Mouse (Mus musculus) embryonic facial prominence, embryonic 13.5 days (tissue): ENCODE measurements around the gene Ccl5. TPM values are rescaled to one million over a fixed set of nuclear protein-coding genes. Genes with fewer than 3 reads are reported as not detected.

ENCODE experiments used
- ATAC-seq: fragments of 200-750 bp; cut with Nextera tagmentation; 2 replicates; pipeline ENCODE4 v1.8.0; 2017; ENCODE audit warnings: low read depth; ENCODE audit not compliant: insufficient number of reproducible peaks, insufficient read depth, low FRiP score, low TSS enrichment
- H3K27ac ChIP-seq: fragments of 300-500 bp; sonication (generic); 2 replicates; pipeline ENCODE4 v1.5.1; 2015; ENCODE audit warnings: moderate library complexity, mild to moderate bottlenecking, inconsistent platforms
- H3K27me3 ChIP-seq: fragments of 300-500 bp; sonication (generic); 2 replicates; pipeline ENCODE4 v1.6.1; 2015; ENCODE audit warnings: mild to moderate bottlenecking, inconsistent platforms
- H3K36me3 ChIP-seq: fragments of 300-500 bp; sonication (generic); 2 replicates; pipeline ENCODE4 v1.6.1; 2015; ENCODE audit warnings: mild to moderate bottlenecking, inconsistent platforms
- H3K4me1 ChIP-seq: fragments of 300-500 bp; sonication (generic); 2 replicates; pipeline ENCODE4 v1.6.1; 2015; ENCODE audit warnings: inconsistent platforms
- H3K4me2 ChIP-seq: fragments of 300-500 bp; sonication (generic); 2 replicates; pipeline ENCODE4 v1.6.1; 2015; ENCODE audit warnings: moderate library complexity, mild to moderate bottlenecking, inconsistent platforms
- H3K4me3 ChIP-seq: fragments of 300-500 bp; sonication (generic); 2 replicates; pipeline ENCODE4 v1.5.1; 2015; ENCODE audit warnings: mild to moderate bottlenecking, inconsistent platforms
- H3K9ac ChIP-seq: fragments of 300-500 bp; sonication (generic); 2 replicates; pipeline ENCODE4 v1.6.1; 2015; ENCODE audit warnings: mild to moderate bottlenecking, inconsistent platforms
- H3K9me3 ChIP-seq: fragments of 300-500 bp; sonication (generic); 2 replicates; pipeline ENCODE4 v1.6.1; 2016; ENCODE audit warnings: inconsistent platforms
- WGBS: fragments of 180-500 bp; shearing (Covaris S2); methylation state at CpG from one replicate; pipeline ENCODE4 v1.1.7; 2015; ENCODE audit warnings: mixed read lengths; 5-methylcytosine and 5-hydroxymethylcytosine counted together
- polyA plus RNA-seq: library from polyadenylated mRNA; unstranded; fragments of >200 nt; fragmentation: Nextera tagmentation; extraction: Ambion mirVana; gene quantifications from 2 replicates; pipeline ENCODE4 v1.2.1, GENCODE M21; 2015

Ccl5 gene
- polyA plus RNA-seq = 0.56 TPM in 1 of 2 replicates, not detected in the other

- ATAC-seq = no peak
- H3K36me3 ChIP-seq = no peaks in the 10 kb centered on the region
- no peak within 1 kb of the TSS for H3K27ac ChIP-seq
- no peaks in the 10 kb centered on the region for H3K27me3 ChIP-seq
- no peaks in the 10 kb centered on the region for H3K9me3 ChIP-seq
- no peak within 1 kb of the TSS for H3K4me3 ChIP-seq
- no peak within 1 kb of the TSS for H3K9ac ChIP-seq
- no peak within 1 kb of the TSS for H3K4me2 ChIP-seq
- 82% methylated on average over 5 of the region's 5 CpGs for WGBS
- H3K4me1 ChIP-seq = peaks cover 13% of the 10 kb centered on the region
These were observed at the start of gene Ccl5 for GRCm38 (mm10) chr11:83530360-83530759. Ccl5 (minus strand) TSS chr11:83530518.

- Histone ChIP-seq H3K4me1 (no peaks in the 10 kb centered on the region), H3K4me2 (no peak overlapping the region), H3K27me3 (no peaks in the 10 kb centered on the region), H3K36me3 (no peaks in the 10 kb centered on the region), H3K9me3 (no peaks in the 10 kb centered on the region), H3K4me3 (no peak overlapping the region), H3K27ac (no peak overlapping the region), H3K9ac (no peak overlapping the region)
- WGBS = 76% methylated on average over 3 of the region's 3 CpGs
- no peak for ATAC-seq
These were observed 48.7 kb upstream of the Ccl5 start for GRCm38 (mm10) chr11:83578999-83579398.

- no peaks in the 10 kb centered on the region for H3K9me3 ChIP-seq
- H3K4me1 ChIP-seq = no peaks in the 10 kb centered on the region
- H3K27me3 ChIP-seq = no peaks in the 10 kb centered on the region
- no peak within 1 kb of the TSS for H3K4me2 ChIP-seq
- H3K27ac ChIP-seq = no peak within 1 kb of the TSS
- H3K4me3 ChIP-seq = no peak within 1 kb of the TSS
- 39% methylated on average over 2 of the region's 2 CpGs for WGBS
- H3K36me3 ChIP-seq = no peaks in the 10 kb centered on the region
- no peak within 1 kb of the TSS for H3K9ac ChIP-seq
- no peak for ATAC-seq
These were observed 48.0 kb upstream of the Ccl5 start, which contains the start of gene Ccl9 for GRCm38 (mm10) chr11:83578186-83578760. Ccl9 (minus strand) TSS chr11:83578636.

- Histone ChIP-seq H3K9me3 (no peaks in the 10 kb centered on the region), H3K36me3 (no peaks in the 10 kb centered on the region), H3K27me3 (no peaks in the 10 kb centered on the region), H3K4me3 (no peak overlapping the region), H3K27ac (no peak overlapping the region), H3K9ac (no peak overlapping the region), H3K4me1 (no peaks in the 10 kb centered on the region), H3K4me2 (no peak overlapping the region)
- WGBS = 88% methylated on average over 4 of the region's 4 CpGs
- no peak for ATAC-seq
These were observed 46.7 kb upstream of the Ccl5 start for GRCm38 (mm10) chr11:83576927-83577555.

GRCm38 (mm10) chr11:83572834-83573233, 42.5 kb upstream of the Ccl5 start:
- Histone ChIP-seq H3K4me2 (no peak overlapping the region), H3K27ac (no peak overlapping the region), H3K9me3 (no peaks in the 10 kb centered on the region), H3K9ac (no peak overlapping the region), H3K4me3 (no peak overlapping the region), H3K4me1 (no peaks in the 10 kb centered on the region), H3K27me3 (no peaks in the 10 kb centered on the region), H3K36me3 (no peaks in the 10 kb centered on the region)
- ATAC-seq = no peak
- WGBS = 64% methylated on average over 9 of the region's 9 CpGs

GRCm38 (mm10) chr11:83572223-83572622, 41.9 kb upstream of the Ccl5 start:
- Histone ChIP-seq H3K4me2 (no peak overlapping the region), H3K4me3 (no peak overlapping the region), H3K4me1 (no peaks in the 10 kb centered on the region), H3K27ac (no peak overlapping the region), H3K36me3 (no peaks in the 10 kb centered on the region), H3K9me3 (no peaks in the 10 kb centered on the region), H3K27me3 (no peaks in the 10 kb centered on the region), H3K9ac (no peak overlapping the region)
- no peak for ATAC-seq
- WGBS = 90% methylated on average over 8 of the region's 8 CpGs

- ATAC-seq = no peak
- H3K27me3 ChIP-seq = no peaks in the 10 kb centered on the region
- no peaks in the 10 kb centered on the region for H3K36me3 ChIP-seq
- no peak overlapping the region for H3K4me3 ChIP-seq
- no peak overlapping the region for H3K9ac ChIP-seq
- H3K4me1 ChIP-seq = no peaks in the 10 kb centered on the region
- WGBS = 39% methylated on average over 2 of the region's 2 CpGs
- no peak overlapping the region for H3K27ac ChIP-seq
- H3K9me3 ChIP-seq = no peaks in the 10 kb centered on the region
- no peak overlapping the region for H3K4me2 ChIP-seq
These were observed 39.9 kb upstream of the Ccl5 start for GRCm38 (mm10) chr11:83570189-83570588.

- Histone ChIP-seq H3K9ac (no peak overlapping the region), H3K27me3 (no peaks in the 10 kb centered on the region), H3K36me3 (no peaks in the 10 kb centered on the region), H3K4me1 (no peaks in the 10 kb centered on the region), H3K9me3 (no peaks in the 10 kb centered on the region), H3K4me2 (no peak overlapping the region), H3K4me3 (no peak overlapping the region), H3K27ac (no peak overlapping the region)
- ATAC-seq = no peak
- 95% methylated on average over 7 of the region's 7 CpGs for WGBS
These were observed 38.9 kb upstream of the Ccl5 start for GRCm38 (mm10) chr11:83569249-83569648.

- Histone ChIP-seq H3K4me2 (no peak overlapping the region), H3K9ac (no peak overlapping the region), H3K9me3 (no peaks in the 10 kb centered on the region), H3K27me3 (no peaks in the 10 kb centered on the region), H3K27ac (no peak overlapping the region), H3K36me3 (no peaks in the 10 kb centered on the region), H3K4me3 (no peak overlapping the region), H3K4me1 (no peaks in the 10 kb centered on the region)
- 82% methylated on average over 3 of the region's 3 CpGs for WGBS
- ATAC-seq = no peak
These were observed 38.5 kb upstream of the Ccl5 start for GRCm38 (mm10) chr11:83568786-83569185.

- no peaks in the 10 kb centered on the region for H3K27me3 ChIP-seq
- H3K9ac ChIP-seq = no peak overlapping the region
- H3K4me1 ChIP-seq = no peaks in the 10 kb centered on the region
- 87% methylated on average over 9 of the region's 9 CpGs for WGBS
- H3K4me2 ChIP-seq = no peak overlapping the region
- no peak overlapping the region for H3K27ac ChIP-seq
- H3K36me3 ChIP-seq = no peaks in the 10 kb centered on the region
- no peak for ATAC-seq
- H3K4me3 ChIP-seq = no peak overlapping the region
- no peaks in the 10 kb centered on the region for H3K9me3 ChIP-seq
These were observed 37.7 kb upstream of the Ccl5 start for GRCm38 (mm10) chr11:83568061-83568460.

GRCm38 (mm10) chr11:83567311-83567710, 37.0 kb upstream of the Ccl5 start:
- no peaks in the 10 kb centered on the region for H3K9me3 ChIP-seq
- H3K27ac ChIP-seq = no peak overlapping the region
- no peak for ATAC-seq
- H3K9ac ChIP-seq = no peak overlapping the region
- H3K36me3 ChIP-seq = no peaks in the 10 kb centered on the region
- H3K27me3 ChIP-seq = no peaks in the 10 kb centered on the region
- H3K4me1 ChIP-seq = no peaks in the 10 kb centered on the region
- WGBS = 75% methylated on average over 7 of the region's 7 CpGs
- H3K4me3 ChIP-seq = no peak overlapping the region
- no peak overlapping the region for H3K4me2 ChIP-seq

GRCm38 (mm10) chr11:83566617-83567016, 36.3 kb upstream of the Ccl5 start:
- Histone ChIP-seq H3K9me3 (no peaks in the 10 kb centered on the region), H3K36me3 (no peaks in the 10 kb centered on the region), H3K4me3 (no peak overlapping the region), H3K4me1 (no peaks in the 10 kb centered on the region), H3K9ac (no peak overlapping the region), H3K4me2 (no peak overlapping the region), H3K27me3 (no peaks in the 10 kb centered on the region), H3K27ac (no peak overlapping the region)
- ATAC-seq = no peak
